Mouse (Mus musculus) limb, embryonic 14.5 days (tissue): ENCODE measurements around the gene Rab27a. TPM values are rescaled to one million over a fixed set of nuclear protein-coding genes. Genes with fewer than 3 reads are reported as not detected.
"Not testable (repeated sequence)": the region's sequence is repeated elsewhere in the genome, so short reads cannot be mapped to it uniquely, and the experiment has no call there.

Experiments
- ATAC-seq: fragments of 200-750 bp; cut with Nextera tagmentation; 2 replicates; pipeline ENCODE4 v1.8.0; 2017; ENCODE audit warnings: low read depth, moderate number of reproducible peaks, moderate TSS enrichment; ENCODE audit not compliant: low FRiP score
- DNase-seq: peaks from one replicate; pipeline ENCODE4 v3.0.0-alpha.2; 2015; ENCODE audit warnings: low spot score
- H3K27ac ChIP-seq: fragments of 300-500 bp; sonication (generic); replicated peaks from 2 replicates; pipeline ENCODE4 v1.5.1; 2014; ENCODE audit warnings: low read depth, mild to moderate bottlenecking, low read length, moderate library complexity, mixed read lengths
- H3K27me3 ChIP-seq: fragments of 300-500 bp; sonication (generic); 2 replicates; pipeline ENCODE4 v1.6.1; 2014; ENCODE audit warnings: low read length, mixed read lengths; ENCODE audit not compliant: control insufficient read depth, insufficient read depth
- H3K36me3 ChIP-seq: fragments of 300-500 bp; sonication (generic); 2 replicates; pipeline ENCODE4 v1.6.1; 2014; ENCODE audit warnings: mild to moderate bottlenecking, low read length, moderate library complexity, mixed read lengths; ENCODE audit not compliant: control insufficient read depth, insufficient read depth
- H3K4me1 ChIP-seq: fragments of 300-500 bp; sonication (generic); 2 replicates; pipeline ENCODE4 v1.6.1; 2014; ENCODE audit warnings: antibody characterized with exemption, low read length, mixed read lengths; ENCODE audit not compliant: control insufficient read depth, insufficient read depth
- H3K4me2 ChIP-seq: fragments of 300-500 bp; sonication (generic); replicated peaks from 2 replicates; pipeline ENCODE4 v1.6.1; 2014; ENCODE audit warnings: low read depth, mild to moderate bottlenecking, low read length, moderate library complexity; ENCODE audit not compliant: severe bottlenecking
- H3K4me3 ChIP-seq: fragments of 300-500 bp; sonication (generic); replicated peaks from 2 replicates; pipeline ENCODE4 v1.5.1; 2014; ENCODE audit warnings: low read length
- H3K9ac ChIP-seq: fragments of 300-500 bp; sonication (generic); 2 replicates; pipeline ENCODE4 v1.6.1; 2014; ENCODE audit warnings: mild to moderate bottlenecking, low read depth, low read length, moderate library complexity; ENCODE audit not compliant: severe bottlenecking
- H3K9me3 ChIP-seq: fragments of 300-500 bp; sonication (generic); 2 replicates; pipeline ENCODE4 v1.6.1; 2016; ENCODE audit warnings: low read length; ENCODE audit not compliant: control insufficient read depth
- POLR2A ChIP-seq: fragments of 200-500 bp; IDR thresholded peaks from 2 replicates; pipeline ENCODE4 v1.8.0; 2012; ENCODE audit warnings: inconsistent platforms, mild to moderate bottlenecking, moderate library complexity, borderline replicate concordance; ENCODE audit not compliant: insufficient read depth, insufficient read length; ENCODE audit errors: extremely low read depth
- WGBS: fragments of 180-500 bp; shearing (Covaris S2); extraction: QIAGEN DNeasy Blood & Tissue Kit; methylation state at CpG from one replicate; pipeline ENCODE4 v1.1.7; 2014; 5-methylcytosine and 5-hydroxymethylcytosine counted together
- polyA plus RNA-seq, 2 experiments: library from polyadenylated mRNA; depleted of rRNA in 1 of 2; stranded (reverse) in 1 of 2; unstranded in 1 of 2; fragments of >200 nt; fragmentation: Nextera tagmentation in 1 of 2; extraction: Ambion mirVana in 1 of 2; gene quantifications; 2 replicates each; pipeline versions ENCODE4 v1.2.1 to v1.2.3; 2012 to 2014

The Rab27a gene
- polyA plus RNA-seq, 2 experiments = 2.8 to 5.7 TPM

DNA sequence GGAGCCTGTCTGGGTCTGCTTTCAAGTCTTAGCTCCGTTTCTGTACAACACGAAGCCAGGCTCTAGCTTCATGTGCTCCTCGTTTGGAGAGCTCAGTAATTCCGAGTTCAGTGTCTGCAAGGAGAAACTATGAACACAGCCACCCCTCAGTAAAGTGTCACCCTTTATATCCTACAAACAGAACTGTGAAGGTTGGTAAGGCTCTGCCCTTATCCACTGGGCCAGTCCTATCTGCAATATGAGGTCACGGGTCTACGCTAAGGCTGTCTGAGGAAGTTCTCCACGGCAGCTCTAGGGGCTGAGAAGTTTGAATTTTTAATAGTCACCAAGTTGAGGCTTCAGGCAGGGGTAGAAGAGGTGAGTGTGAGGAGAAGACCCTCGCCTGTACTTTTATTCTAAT, 27.8 kb downstream of the Rab27a start:
- H3K4me3 ChIP-seq = no peak overlapping the region
- WGBS = 80% methylated on average over 8 of the region's 8 CpGs
- TF ChIP-seq POLR2A = no peak
- H3K36me3 ChIP-seq = no peaks in the 10 kb centered on the region
- H3K27ac ChIP-seq = no peak overlapping the region
- ATAC-seq (no peak), DNase-seq (no peak)
- H3K4me1 ChIP-seq = peaks cover under 1% of the 10 kb centered on the region
- no peak overlapping the region for H3K9ac ChIP-seq
- H3K27me3 ChIP-seq = no peaks in the 10 kb centered on the region
- H3K4me2 ChIP-seq = no peak overlapping the region
- H3K9me3 ChIP-seq = no peaks in the 10 kb centered on the region

DNA sequence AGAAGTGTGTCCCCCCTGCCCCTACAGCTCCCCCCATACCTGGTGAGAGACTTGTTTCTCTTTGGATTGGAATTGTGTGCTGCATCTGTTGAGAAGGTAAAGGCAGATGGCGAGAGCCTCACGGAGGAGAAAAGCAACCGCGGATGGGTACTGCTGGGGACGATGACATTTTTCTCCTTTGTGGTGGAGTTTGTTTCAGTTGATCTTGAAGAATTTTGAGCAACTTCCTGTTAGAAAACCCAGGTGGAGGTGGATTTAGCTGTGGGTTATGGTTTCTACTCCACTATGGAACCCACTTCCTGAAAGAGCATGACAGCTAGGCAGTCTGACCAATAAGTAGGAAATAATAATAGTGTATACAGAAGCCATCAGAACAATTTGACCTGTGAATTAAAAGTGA, 28.5 kb downstream of the Rab27a start:
- no peaks in the 10 kb centered on the region for H3K27me3 ChIP-seq
- no peak for ATAC-seq
- H3K9ac ChIP-seq = no peak overlapping the region
- no peaks in the 10 kb centered on the region for H3K9me3 ChIP-seq
- DNase-seq = no peak
- TF ChIP-seq POLR2A = no peak
- H3K4me2 ChIP-seq = no peak overlapping the region
- H3K4me3 ChIP-seq = no peak overlapping the region
- 92% methylated on average over 5 of the region's 5 CpGs for WGBS
- H3K36me3 ChIP-seq = no peaks in the 10 kb centered on the region
- no peak overlapping the region for H3K27ac ChIP-seq
- H3K4me1 ChIP-seq = no peaks in the 10 kb centered on the region

DNA sequence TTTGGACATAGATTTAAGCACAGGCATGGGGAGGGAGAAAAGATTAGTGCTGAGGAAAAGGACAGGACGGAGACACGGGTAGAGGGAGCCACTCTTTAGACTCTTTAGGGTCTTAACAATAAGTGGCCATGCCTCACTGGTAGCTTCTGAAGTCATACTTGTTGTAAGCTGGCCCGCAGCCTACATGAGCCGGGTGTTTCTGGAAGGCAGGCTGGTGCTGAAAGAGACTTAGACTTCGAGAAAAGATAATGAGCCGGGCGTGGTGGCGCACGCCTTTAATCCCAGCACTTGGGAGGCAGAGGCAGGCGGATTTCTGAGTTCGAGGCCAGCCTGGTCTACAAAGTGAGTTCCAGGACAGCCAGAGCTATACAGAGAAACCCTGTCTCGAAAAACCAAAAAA, 34.7 kb downstream of the Rab27a start:
- 89% methylated on average over 10 of the region's 12 CpGs for WGBS
- H3K27ac ChIP-seq, DNase-seq, H3K4me1 ChIP-seq, H3K4me3 ChIP-seq, H3K36me3 ChIP-seq, H3K27me3 ChIP-seq, ATAC-seq, H3K9me3 ChIP-seq, H3K9ac ChIP-seq, H3K4me2 ChIP-seq: not testable (repeated sequence)

DNA sequence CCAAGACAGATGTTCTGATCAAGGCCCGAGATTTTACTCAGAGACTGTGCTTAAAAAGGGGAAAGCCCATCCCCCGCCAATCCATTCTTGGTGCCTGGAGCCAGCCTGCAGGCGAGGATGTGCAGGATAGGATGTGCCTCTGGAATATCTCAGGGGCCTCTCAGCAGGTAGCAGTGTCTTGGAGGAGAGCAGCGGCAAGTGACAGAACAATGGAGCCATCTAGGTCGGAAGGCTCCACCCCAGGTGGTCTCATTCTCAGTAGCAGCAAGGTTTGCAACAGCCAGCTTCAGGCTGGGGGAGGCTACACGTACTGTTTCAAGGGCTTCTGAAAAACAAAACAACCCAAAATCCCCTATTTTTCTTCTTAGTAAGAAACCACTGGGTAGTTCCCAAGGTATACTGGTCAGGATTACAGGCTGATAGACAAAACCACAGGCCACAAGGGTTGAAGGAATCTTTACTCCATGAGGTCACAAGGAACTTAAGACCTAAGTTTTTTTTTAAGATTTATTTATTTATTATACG, 35.2 kb downstream of the Rab27a start:
- ATAC-seq = no peak
- Histone ChIP-seq H3K27ac (no peak overlapping the region), H3K9me3 (no peaks in the 10 kb centered on the region), H3K9ac (no peak overlapping the region), H3K4me2 (no peak overlapping the region), H3K4me3 (no peak overlapping the region), H3K36me3 (no peaks in the 10 kb centered on the region), H3K27me3 (no peaks in the 10 kb centered on the region), H3K4me1 (no peaks in the 10 kb centered on the region)
- 58% methylated on average over 7 of the region's 7 CpGs for WGBS
- no peak for DNase-seq
- TF ChIP-seq POLR2A = no peak

DNA sequence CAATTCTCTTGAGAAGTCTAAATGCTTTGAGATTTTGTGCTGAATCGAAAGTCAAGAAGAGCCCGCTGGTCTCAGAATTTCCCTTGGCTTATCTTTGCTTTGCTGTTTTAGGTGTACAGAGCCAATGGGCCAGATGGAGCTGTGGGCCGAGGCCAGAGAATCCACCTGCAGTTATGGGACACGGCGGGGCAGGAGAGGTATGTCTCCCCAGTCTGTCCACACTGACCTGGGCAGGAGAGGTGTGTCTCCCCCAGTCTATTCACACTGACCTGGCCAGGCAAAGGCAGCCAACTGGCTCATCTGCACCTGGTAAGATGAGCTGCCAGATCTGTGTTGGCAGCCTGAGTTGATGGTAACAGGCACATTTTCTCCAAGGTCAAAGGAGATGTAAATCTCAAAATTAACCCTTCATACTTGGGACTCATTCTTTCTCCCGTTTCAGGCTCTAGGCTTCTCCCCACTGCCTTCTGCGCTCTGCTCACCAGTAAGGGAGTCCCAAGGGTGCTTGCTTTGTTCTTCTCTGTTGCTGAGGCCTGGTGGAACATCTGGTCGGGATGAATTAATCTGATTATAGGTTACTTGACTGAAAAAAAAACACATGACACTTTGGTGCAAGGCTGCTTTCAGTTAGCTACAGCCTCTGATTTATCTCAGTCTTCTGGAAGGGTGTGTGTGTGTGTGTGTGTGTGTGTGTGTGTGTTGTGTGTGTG, 37.8 kb downstream of the Rab27a start:
- WGBS = 80% methylated on average over 8 of the region's 8 CpGs
- Histone ChIP-seq H3K27me3 (no peaks in the 10 kb centered on the region), H3K4me3 (no peak overlapping the region), H3K27ac (no peak overlapping the region), H3K4me2 (no peak overlapping the region), H3K36me3 (no peaks in the 10 kb centered on the region), H3K9ac (no peak overlapping the region), H3K9me3 (no peaks in the 10 kb centered on the region), H3K4me1 (no peaks in the 10 kb centered on the region)
- no peak for TF ChIP-seq POLR2A
- DNase-seq (no peak), ATAC-seq (no peak)
